Mouse (Mus musculus) 3134 (cell line): ENCODE measurements around the gene Stxbp1.
"Not testable (repeated sequence)": the region's sequence is repeated elsewhere in the genome, so short reads cannot be mapped to it uniquely, and the experiment has no call there.

ENCODE experiments used
- DNase-seq: peaks from one replicate; pipeline ENCODE4 v3.0.0-alpha.2; 2011; ENCODE audit warnings: low spot score; ENCODE audit not compliant: insufficient read length; ENCODE audit errors: extremely low read depth

Gene Stxbp1

GRCm38 (mm10) chr2:32874951-32875674 is 28.1 kb upstream of the Stxbp1 start:
- peak; percentile 44 for DNase-seq

- no peak for DNase-seq
Observed at GRCm38 (mm10) chr2:32874070-32874469, 27.0 kb upstream of the Stxbp1 start.

- peak; percentile 73 for DNase-seq
Observed at GRCm38 (mm10) chr2:32870275-32871100, 23.4 kb upstream of the Stxbp1 start.

- peak; percentile 73 for DNase-seq
Observed at GRCm38 (mm10) chr2:32869721-32870274, 22.8 kb upstream of the Stxbp1 start.

- DNase-seq, result peak; percentile 95
Observed at GRCm38 (mm10) chr2:32867354-32867753, 20.3 kb upstream of the Stxbp1 start.

- DNase-seq, result peak; percentile 54
Observed at GRCm38 (mm10) chr2:32864755-32865154, 17.7 kb upstream of the Stxbp1 start.

- DNase-seq, result no peak
Observed at GRCm38 (mm10) chr2:32863317-32863716, 16.3 kb upstream of the Stxbp1 start.

- DNase-seq, result no peak
Observed at GRCm38 (mm10) chr2:32860799-32861198, 13.8 kb upstream of the Stxbp1 start.

- no peak for DNase-seq
Observed at GRCm38 (mm10) chr2:32859622-32860012, 12.6 kb upstream of the Stxbp1 start.

GRCm38 (mm10) chr2:32859010-32859621 is 12.1 kb upstream of the Stxbp1 start:
- peak; percentile 36 for DNase-seq

GRCm38 (mm10) chr2:32857584-32857983 is 10.5 kb upstream of the Stxbp1 start:
- DNase-seq, result peak; percentile 53

- no peak for DNase-seq
Observed at GRCm38 (mm10) chr2:32855790-32856465, 8.9 kb upstream of the Stxbp1 start.

- DNase-seq, result no peak
Observed at GRCm38 (mm10) chr2:32855046-32855785, 8.2 kb upstream of the Stxbp1 start.

GRCm38 (mm10) chr2:32854206-32854605 is 7.2 kb upstream of the Stxbp1 start:
- DNase-seq, result peak; percentile 53

GRCm38 (mm10) chr2:32853716-32854115 is 6.7 kb upstream of the Stxbp1 start:
- DNase-seq, result not testable (repeated sequence)

GRCm38 (mm10) chr2:32852156-32852555 is 5.1 kb upstream of the Stxbp1 start:
- DNase-seq, result no peak

- DNase-seq, result no peak
Observed at GRCm38 (mm10) chr2:32847468-32847821, 400 bp upstream of the Stxbp1 start.

- peak; percentile 85 for DNase-seq
Observed at GRCm38 (mm10) chr2:32846101-32846804, 792 bp downstream of the Stxbp1 start.

GRCm38 (mm10) chr2:32845572-32846100 is 1.4 kb downstream of the Stxbp1 start:
- no peak for DNase-seq
